Mouse (Mus musculus) cerebellum, adult 2 months (tissue): Measurements from ENCODE around the gene Cs. TPM values are rescaled to one million over a fixed set of nuclear protein-coding genes. Genes with fewer than 3 reads are reported as not detected.

Experiments used
- DNase-seq, 2 experiments: peaks; one replicate each; pipeline ENCODE4 v3.0.0; 2021
- H3K27ac ChIP-seq: fragments of 200-500 bp; 2 replicates; pipeline ENCODE4 v1.5.1; 2012; ENCODE audit warnings: low read length, control low read depth, inconsistent platforms; ENCODE audit not compliant: insufficient read depth
- H3K27me3 ChIP-seq: fragments of 200-500 bp; 2 replicates; pipeline ENCODE4 v1.6.1; 2012; ENCODE audit warnings: inconsistent platforms, mild to moderate bottlenecking, low read length, moderate library complexity; ENCODE audit not compliant: control insufficient read depth, insufficient read depth
- H3K4me1 ChIP-seq: fragments of 200-500 bp; 2 replicates; pipeline ENCODE4 v1.6.1; 2011; ENCODE audit warnings: low read length; ENCODE audit not compliant: control insufficient read depth, insufficient read depth
- H3K4me3 ChIP-seq: fragments of 200-500 bp; replicated peaks from 2 replicates; pipeline ENCODE3; 2011; ENCODE audit warnings: mild to moderate bottlenecking, low read depth, low read length, control low read depth; ENCODE audit not compliant: insufficient read depth
- CTCF ChIP-seq: fragments of 200-500 bp; IDR thresholded peaks from 2 replicates; pipeline ENCODE4 v1.5.1; 2011; ENCODE audit warnings: low read depth, mild to moderate bottlenecking, control low read depth, low read length, moderate library complexity, borderline replicate concordance; ENCODE audit not compliant: insufficient read depth
- POLR2A ChIP-seq: fragments of 200-500 bp; IDR thresholded peaks from 2 replicates; pipeline ENCODE4 v1.6.1; 2011; ENCODE audit warnings: low read length, control low read depth, borderline replicate concordance; ENCODE audit not compliant: insufficient read depth
- WGBS: fragments of 180-500 bp; shearing (Covaris S2); methylation state at CpG from one replicate; pipeline ENCODE4 v1.1.7; 2018; 5-methylcytosine and 5-hydroxymethylcytosine counted together
- polyA plus RNA-seq: library from polyadenylated mRNA; depleted of rRNA; stranded (reverse); fragments of >200 nt; gene quantifications from 2 replicates; pipeline ENCODE4 v1.2.3, GENCODE M21; 2012; rRNA removed

The Cs gene
- polyA plus RNA-seq, 1 experiment: 251 TPM

DNA sequence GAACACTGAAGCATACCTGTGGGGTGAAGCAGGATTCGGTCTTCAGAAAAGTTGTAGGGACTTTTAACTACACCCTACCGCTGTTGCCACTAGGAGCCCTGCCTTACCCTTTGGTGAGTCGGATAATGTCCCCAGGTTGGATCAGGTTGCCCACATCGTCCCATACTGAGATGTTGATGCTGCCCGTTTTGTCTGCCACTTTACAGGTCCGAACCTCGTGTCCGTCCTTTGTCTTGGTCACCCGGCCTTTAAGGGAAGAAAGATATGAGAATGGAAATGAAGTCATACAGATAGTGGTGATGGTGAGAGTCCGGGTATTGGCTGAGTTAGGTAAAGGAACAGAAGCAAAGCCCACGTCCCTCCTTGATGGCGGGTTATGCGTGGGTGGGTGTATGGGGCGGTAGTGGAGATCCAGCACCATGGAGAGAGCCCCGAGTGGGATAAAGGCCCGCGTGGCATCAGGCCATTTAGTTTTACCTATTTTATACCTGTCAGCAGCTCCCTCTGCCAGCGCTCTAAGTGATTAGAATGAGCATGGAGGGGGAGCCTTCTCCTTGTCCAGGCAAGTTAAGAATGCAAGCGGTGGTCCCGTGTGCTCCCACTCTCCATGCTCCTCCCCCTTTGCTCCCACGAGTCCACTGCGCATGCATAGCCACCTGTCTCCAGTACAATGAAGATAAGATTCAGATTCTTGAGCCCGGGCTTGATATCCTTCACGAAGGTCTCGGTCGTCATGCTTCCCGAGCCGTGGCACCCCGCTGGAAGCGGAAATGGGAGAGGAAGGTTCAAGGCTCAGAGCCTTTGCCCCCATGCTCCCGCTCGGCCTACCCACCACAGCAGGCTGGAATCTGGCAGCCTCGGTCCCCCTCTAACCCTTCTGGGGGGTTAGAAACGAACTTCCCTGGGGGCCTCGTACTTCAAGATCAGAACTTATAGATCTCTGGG, 71.3 kb downstream of the Cs start:
- Histone ChIP-seq H3K4me1 (peaks cover 16% of the 10 kb centered on the region), H3K4me3 (peak overlapping the region; percentile 67), H3K27me3 (no peaks in the 10 kb centered on the region), H3K27ac (peak overlapping the region; percentile 17)
- WGBS: 9% methylated on average over 35 of the region's 35 CpGs
- peak in 1 of 2 experiments; percentile 52 for DNase-seq
- TF ChIP-seq POLR2A: no peak
- TF ChIP-seq CTCF: no peak

DNA sequence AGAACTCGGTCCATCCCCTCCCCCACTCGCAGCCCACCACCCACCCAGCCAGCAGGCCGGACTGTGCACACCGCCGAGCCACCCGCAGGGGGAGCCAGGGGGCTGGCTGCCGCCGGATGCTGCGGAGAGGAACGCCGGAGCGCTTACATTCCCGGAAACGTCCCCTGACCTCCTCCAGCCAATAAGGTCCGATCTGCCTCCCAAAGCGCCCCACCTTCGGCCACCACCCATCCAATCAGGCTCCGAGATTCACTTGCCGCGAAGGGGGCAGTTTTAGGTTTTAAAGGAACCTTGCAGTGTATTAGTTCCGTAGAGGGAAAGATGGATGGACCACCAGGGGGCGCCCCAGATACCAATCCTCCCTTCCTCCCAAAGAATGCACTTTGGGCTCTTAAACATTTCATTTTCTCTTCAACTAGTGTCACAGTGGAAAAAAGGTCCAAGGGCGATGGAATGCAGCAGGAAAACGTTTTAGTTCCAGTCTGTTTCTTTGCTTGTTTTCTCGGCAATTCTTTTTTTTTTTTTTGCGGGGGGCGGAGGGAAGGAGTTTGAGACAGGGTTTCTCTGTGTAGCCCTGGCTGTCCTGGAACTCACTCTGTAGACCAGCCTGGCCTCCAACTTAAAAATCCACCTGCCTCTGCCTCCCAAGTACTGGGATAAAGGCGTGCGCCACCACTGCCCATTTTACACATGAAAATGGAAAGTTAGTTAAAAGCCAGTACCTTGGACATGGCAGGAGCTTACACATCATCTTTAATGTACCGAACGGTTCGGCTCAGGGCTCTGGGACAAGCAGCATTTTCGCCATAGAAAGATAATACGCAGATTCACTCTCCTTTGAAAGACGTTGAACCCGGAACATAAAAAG, 72.4 kb downstream of the Cs start:
- DNase-seq: peak; percentile 97 to 98
- 4% methylated on average over 36 of the region's 36 CpGs for WGBS
- no peaks in the 10 kb centered on the region for H3K27me3 ChIP-seq
- peak overlapping the region; percentile 81 for H3K4me3 ChIP-seq
- peak; percentile 57 for TF ChIP-seq CTCF
- peak; percentile 53; the same call in 1 of the 2 replicates for TF ChIP-seq POLR2A
- H3K4me1 ChIP-seq: peaks cover 10% of the 10 kb centered on the region
- no peak overlapping the region for H3K27ac ChIP-seq

DNA sequence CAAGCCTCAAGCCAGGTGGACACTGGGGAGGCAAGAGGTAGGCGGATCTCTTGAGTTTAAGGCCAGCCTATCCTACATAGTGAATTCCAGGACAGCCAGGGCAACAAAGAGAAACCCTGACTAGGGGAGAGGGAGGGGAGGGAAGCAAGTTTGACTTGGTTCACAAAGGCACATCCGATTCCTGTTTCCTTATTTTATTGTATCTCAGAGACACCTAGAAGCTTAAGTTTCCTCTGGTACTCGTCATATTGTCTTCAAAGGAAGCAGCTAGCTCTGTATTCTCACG, 73.0 kb downstream of the Cs start:
- WGBS: 20% methylated on average over 4 of the region's 4 CpGs
- H3K27ac ChIP-seq: no peak overlapping the region
- no peak for TF ChIP-seq CTCF
- TF ChIP-seq POLR2A: no peak

GRCm38 (mm10) chr10:128411211-128412054, 73.9 kb downstream of the Cs start, which contains the start of the genes Nabp2 and Rnf41:
Gene Nabp2, minus strand, starts transcription at chr10:128411492.
Gene Rnf41, plus strand, starts transcription at chr10:128411657.
- peak; percentile 95 for DNase-seq
- Histone ChIP-seq H3K27ac (peak within 1 kb of the TSS; percentile 80), H3K4me3 (peak within 1 kb of the TSS; percentile 81), H3K27me3 (no peaks in the 10 kb centered on the region), H3K4me1 (peaks cover 10% of the 10 kb centered on the region)
- TF ChIP-seq POLR2A: peak; percentile 93; the same call in 1 of the 2 replicates
- no peak for TF ChIP-seq CTCF
- WGBS: under 1% methylated on average over 50 of the region's 50 CpGs

More for the DNA sequence above, 73.0 kb downstream of the Cs start:
- H3K4me1 ChIP-seq: peaks cover 10% of the 10 kb centered on the region
- no peaks in the 10 kb centered on the region for H3K27me3 ChIP-seq
- DNase-seq: no peak
- peak overlapping the region; percentile 81 for H3K4me3 ChIP-seq

GRCm38 (mm10) chr10:128412055-128412381, 74.5 kb downstream of the Cs start:
- H3K27ac ChIP-seq: peak overlapping the region; percentile 49
- peak overlapping the region; percentile 81 for H3K4me3 ChIP-seq
- DNase-seq: peak in 1 of 2 experiments; percentile 54
- H3K4me1 ChIP-seq: peaks cover 10% of the 10 kb centered on the region
- TF ChIP-seq CTCF (no peak), POLR2A (no peak)
- under 1% methylated on average over 14 of the region's 14 CpGs for WGBS
- H3K27me3 ChIP-seq: no peaks in the 10 kb centered on the region

Other genes starting within 250 kb of the Cs start
- 42.9 and 45.2 TPM in 2 replicates for gene Baz2a, start 246.2 kb upstream of the Cs start, polyA plus RNA-seq
- 23.5 and 23.7 TPM in 2 replicates for gene Rbms2, start 157.4 kb upstream of the Cs start, polyA plus RNA-seq
- gene Gls2, start 143.3 kb upstream of the Cs start, polyA plus RNA-seq: 68.3 and 77.7 TPM in 2 replicates
- gene Spryd4, start 125.9 kb upstream of the Cs start, polyA plus RNA-seq: 13.5 and 15.6 TPM in 2 replicates
- gene Mip, start 111.9 kb upstream of the Cs start, polyA plus RNA-seq: not detected in 2 replicates
- gene Timeless, start 105.7 kb upstream of the Cs start, polyA plus RNA-seq: 6.3 and 6.6 TPM in 2 replicates
- not detected in 2 replicates for gene Apon, start 83.6 kb upstream of the Cs start, polyA plus RNA-seq
- not detected in 2 replicates for gene Apof, start 69.1 kb upstream of the Cs start, polyA plus RNA-seq
- gene Stat2, start 67.2 kb upstream of the Cs start, polyA plus RNA-seq: 94.4 and 110 TPM in 2 replicates
- gene Il23a, start 39.0 kb upstream of the Cs start, polyA plus RNA-seq: 1.2 and 1.8 TPM in 2 replicates
- gene Pan2, start 34.4 kb upstream of the Cs start, polyA plus RNA-seq: 42.6 and 48.5 TPM in 2 replicates
- gene Cnpy2, start 15.3 kb upstream of the Cs start, polyA plus RNA-seq: 65.3 and 65.4 TPM in 2 replicates
- 115 and 117 TPM in 2 replicates for gene Coq10a, start 31.3 kb downstream of the Cs start, polyA plus RNA-seq
- gene Ankrd52, start 39.4 kb downstream of the Cs start, polyA plus RNA-seq: 40.6 and 41.6 TPM in 2 replicates
- gene Slc39a5, start 63.5 kb downstream of the Cs start, polyA plus RNA-seq: 0.13 TPM in 1 of 2 replicates, not detected in the other
- gene Nabp2, start 73.8 kb downstream of the Cs start, polyA plus RNA-seq: 78.9 and 83.6 TPM in 2 replicates
- gene Rnf41, start 73.9 kb downstream of the Cs start, polyA plus RNA-seq: 88.0 and 90.5 TPM in 2 replicates
- 239 and 260 TPM in 2 replicates for gene Smarcc2, start 121.5 kb downstream of the Cs start, polyA plus RNA-seq
- gene Myl6, start 156.4 kb downstream of the Cs start, polyA plus RNA-seq: 1,381 and 1,434 TPM in 2 replicates
- 28.9 and 36.1 TPM in 2 replicates for gene Myl6b, start 161.0 kb downstream of the Cs start, polyA plus RNA-seq
- 36.3 and 37.3 TPM in 2 replicates for gene Esyt1, start 188.1 kb downstream of the Cs start, polyA plus RNA-seq
- 15.4 and 18.7 TPM in 2 replicates for gene Zc3h10, start 210.0 kb downstream of the Cs start, polyA plus RNA-seq
- 1,271 and 1,490 TPM in 2 replicates for gene Rpl41, start 211.6 kb downstream of the Cs start, polyA plus RNA-seq
- 69.2 and 73.5 TPM in 2 replicates for gene Pa2g4, start 228.3 kb downstream of the Cs start, polyA plus RNA-seq